Mouse (Mus musculus) olfactory bulb, adult 2 months (tissue): ENCODE results near the gene Cryzl2. TPM values are rescaled to one million over a fixed set of nuclear protein-coding genes. Genes with fewer than 3 reads are reported as not detected.

Source experiments
- H3K27ac ChIP-seq: fragments of 200-500 bp; 2 replicates; pipeline ENCODE4 v1.5.1; 2012; ENCODE audit warnings: low read depth, low read length; ENCODE audit not compliant: insufficient read depth
- H3K4me1 ChIP-seq: fragments of 200-500 bp; 2 replicates; pipeline ENCODE4 v1.6.1; 2012; ENCODE audit warnings: low read length; ENCODE audit not compliant: control insufficient read depth, insufficient read depth
- H3K4me3 ChIP-seq: fragments of 200-500 bp; 2 replicates; pipeline ENCODE4 v1.5.1; 2012; ENCODE audit warnings: mild to moderate bottlenecking, low read depth, low read length, moderate library complexity; ENCODE audit not compliant: insufficient read depth
- CTCF ChIP-seq: fragments of 200-500 bp; IDR thresholded peaks from 2 replicates; pipeline ENCODE4 v1.5.1; 2012; ENCODE audit warnings: low read depth, mild to moderate bottlenecking, low read length, moderate library complexity; ENCODE audit not compliant: insufficient read depth
- POLR2A ChIP-seq: fragments of 200-500 bp; IDR thresholded peaks from 2 replicates; pipeline ENCODE4 v1.6.1; 2012; ENCODE audit warnings: mild to moderate bottlenecking, low read depth, low read length, moderate library complexity; ENCODE audit not compliant: insufficient read depth
- whole genome bisulfite sequencing: fragments of 180-500 bp; shearing (Covaris S2); methylation state at CpG from one replicate; pipeline ENCODE4 v1.1.7; 2018; 5-methylcytosine and 5-hydroxymethylcytosine counted together
- polyA plus RNA-seq: library from polyadenylated mRNA; stranded (reverse); fragments of >200 nt; gene quantifications from 2 replicates; pipeline ENCODE4 v1.2.4, GENCODE M21; 2012; ENCODE audit warnings: low replicate concordance; ENCODE audit not compliant: missing spikeins, insufficient read depth, insufficient read length

Cryzl2 gene
- polyA plus RNA-seq, 1 experiment: not detected

DNA sequence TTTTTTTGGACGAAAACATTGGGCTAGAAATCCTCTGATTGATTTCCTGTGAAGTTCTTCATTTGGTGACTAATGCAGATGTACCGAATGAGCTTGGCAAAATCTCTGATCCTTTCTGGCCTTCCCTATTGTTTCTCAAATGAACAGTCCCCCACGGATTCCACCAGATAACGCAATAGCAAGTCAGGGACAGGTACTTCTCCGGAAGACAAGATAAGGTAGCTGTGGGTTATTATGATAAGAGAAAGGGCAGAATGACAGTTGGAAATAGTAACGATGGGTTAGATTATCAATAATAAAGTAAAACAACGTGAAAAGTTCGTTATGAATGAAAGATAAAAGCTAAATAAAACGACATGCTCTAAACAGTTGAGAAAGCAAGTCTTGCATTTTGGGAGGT is 55.2 kb downstream of the Cryzl2 start:
- TF ChIP-seq POLR2A: no peak
- TF ChIP-seq CTCF: no peak
- H3K4me1 ChIP-seq: peaks cover 2% of the 10 kb centered on the region; the same call in 1 of the 2 replicates
- H3K27ac ChIP-seq: no peak overlapping the region
- no peak overlapping the region for H3K4me3 ChIP-seq
- 78% methylated on average over 9 of the region's 9 CpGs for WGBS

DNA sequence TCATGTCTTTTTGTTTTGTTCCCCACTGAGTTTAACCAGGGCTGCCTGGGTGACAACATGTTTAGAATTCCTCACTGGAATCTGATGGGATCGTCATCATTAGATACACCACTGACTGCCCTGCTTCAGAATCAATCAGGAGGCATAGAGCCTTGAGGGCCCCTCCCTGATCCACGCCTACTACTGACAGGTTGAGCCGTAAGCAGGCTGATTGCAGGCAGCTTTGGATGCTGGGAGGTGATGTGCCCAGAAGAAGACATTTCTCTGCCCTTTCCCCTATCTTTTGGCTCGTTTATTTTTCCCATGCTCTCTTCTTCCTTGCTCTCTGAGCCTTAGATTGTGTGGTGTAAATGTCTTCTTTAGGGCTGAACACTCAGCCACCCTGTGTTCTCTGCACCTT is 55.9 kb downstream of the Cryzl2 start:
- Histone ChIP-seq H3K27ac (no peak overlapping the region), H3K4me3 (no peak overlapping the region), H3K4me1 (peaks cover 2% of the 10 kb centered on the region; the same call in 1 of the 2 replicates)
- TF ChIP-seq POLR2A (no peak), CTCF (no peak)
- 76% methylated on average over 4 of the region's 4 CpGs for WGBS

DNA sequence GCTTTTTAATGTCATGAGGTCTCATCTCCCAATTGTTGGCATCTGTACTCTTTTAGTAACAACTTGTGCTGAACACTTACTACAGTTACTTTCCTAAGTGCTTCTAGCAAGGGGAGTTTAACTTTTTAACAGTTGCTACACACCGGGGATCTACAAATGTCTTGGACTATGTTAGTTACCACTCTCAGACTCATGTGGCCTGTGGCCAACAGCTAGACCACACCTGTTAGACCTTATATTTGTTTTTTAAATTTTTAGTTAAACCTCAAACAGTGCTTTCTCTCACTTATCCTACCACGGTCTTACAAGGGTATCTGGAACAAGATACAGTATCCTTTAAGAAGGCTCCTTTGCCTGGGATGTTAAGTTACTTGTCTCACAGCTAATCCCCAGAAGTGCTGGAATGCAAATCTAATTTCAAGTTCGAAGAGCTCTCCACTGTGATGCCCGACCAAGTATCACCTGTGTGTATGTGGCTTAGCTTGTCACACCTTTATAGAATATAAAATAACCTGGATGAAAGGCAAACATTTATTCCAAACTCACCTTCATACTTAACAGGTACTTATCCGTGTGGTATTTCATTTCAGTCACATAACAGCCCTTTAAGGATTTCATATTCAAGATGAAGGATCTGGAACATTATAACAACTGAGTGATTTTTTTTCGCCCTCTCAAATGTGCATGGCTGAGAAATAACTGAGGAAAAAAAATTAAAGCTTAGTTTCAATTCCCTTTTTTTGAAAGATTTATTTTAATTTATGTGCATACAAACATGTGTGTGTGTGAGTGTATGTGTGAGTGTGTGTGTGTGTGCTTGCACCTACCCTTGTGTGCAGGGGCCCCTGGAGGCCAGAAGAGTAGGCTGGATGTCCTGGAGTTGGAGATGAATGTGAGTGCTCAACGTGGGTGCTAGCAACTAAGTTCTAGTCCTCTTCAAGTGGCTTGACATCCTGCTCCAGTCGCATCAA is 58.7 kb downstream of the Cryzl2 start:
- Histone ChIP-seq H3K27ac (no peak overlapping the region), H3K4me3 (no peak overlapping the region), H3K4me1 (peaks cover 2% of the 10 kb centered on the region; the same call in 1 of the 2 replicates)
- no peak for TF ChIP-seq POLR2A
- TF ChIP-seq CTCF: no peak
- WGBS: 89% methylated on average over 8 of the region's 8 CpGs

GRCm38 (mm10) chr1:157518111-157518523 is 59.7 kb downstream of the Cryzl2 start:
- Histone ChIP-seq H3K27ac (no peak overlapping the region), H3K4me3 (no peak overlapping the region), H3K4me1 (peaks cover 2% of the 10 kb centered on the region; the same call in 1 of the 2 replicates)
- TF ChIP-seq POLR2A (no peak), CTCF (no peak)
- WGBS: 21% methylated on average over 4 of the region's 4 CpGs

DNA sequence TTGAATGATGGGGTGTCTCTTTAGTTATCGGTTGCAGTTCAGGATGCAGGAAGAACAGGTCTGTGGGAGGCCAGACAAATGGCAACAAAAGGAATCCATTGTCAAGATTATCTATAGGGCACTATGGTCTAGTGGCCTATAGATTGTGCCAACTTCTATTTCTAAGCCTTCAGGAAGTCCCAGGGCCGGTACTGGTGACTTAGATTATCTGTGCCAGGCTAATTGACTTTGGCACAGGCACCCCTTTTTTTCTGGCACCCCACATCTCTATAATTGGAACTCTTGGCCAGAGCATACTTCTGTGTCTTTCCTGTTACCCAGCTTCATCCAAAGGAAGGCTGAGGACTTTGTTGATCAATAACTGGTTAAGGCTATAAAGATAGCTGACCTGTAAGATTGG is 61.0 kb downstream of the Cryzl2 start:
- 63% methylated on average over 2 of the region's 2 CpGs for WGBS
- Histone ChIP-seq H3K4me3 (no peak overlapping the region), H3K27ac (no peak overlapping the region), H3K4me1 (peaks cover 2% of the 10 kb centered on the region; the same call in 1 of the 2 replicates)
- TF ChIP-seq CTCF: no peak
- no peak for TF ChIP-seq POLR2A

GRCm38 (mm10) chr1:157522322-157522721 is 63.9 kb downstream of the Cryzl2 start:
- peaks cover 2% of the 10 kb centered on the region; the same call in 1 of the 2 replicates for H3K4me1 ChIP-seq
- over 99% methylated on average over 5 of the region's 5 CpGs for WGBS

DNA sequence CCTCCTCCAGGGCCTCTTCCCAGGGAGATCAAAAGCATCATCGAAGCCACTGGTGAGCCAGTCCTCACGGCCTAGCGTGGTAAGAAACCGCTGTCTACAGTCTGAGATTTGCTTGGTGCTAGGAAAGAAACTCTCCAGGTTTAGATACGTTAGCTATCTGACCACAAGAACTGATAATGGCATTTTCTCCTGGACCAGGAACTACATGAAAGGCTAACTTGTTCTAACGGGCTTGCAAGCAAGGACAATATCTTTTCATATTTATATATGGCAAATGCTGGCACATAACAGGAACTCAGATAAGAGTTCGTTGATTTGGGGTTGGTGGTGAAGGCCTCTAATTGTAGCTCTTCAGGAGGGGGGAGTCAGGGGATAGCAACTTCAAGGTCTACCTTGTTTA is 66.4 kb downstream of the Cryzl2 start:
- TF ChIP-seq POLR2A (no peak), CTCF (no peak)
- WGBS: 96% methylated on average over 7 of the region's 7 CpGs

More at GRCm38 (mm10) chr1:157522322-157522721, 63.9 kb downstream of the Cryzl2 start:
- TF ChIP-seq POLR2A (no peak), CTCF (no peak)
- H3K4me3 ChIP-seq: no peak overlapping the region
- no peak overlapping the region for H3K27ac ChIP-seq

GRCm38 (mm10) chr1:157525692-157526354 is 67.4 kb downstream of the Cryzl2 start:
- Histone ChIP-seq H3K4me1 (no peaks in the 10 kb centered on the region), H3K27ac (no peak overlapping the region), H3K4me3 (no peak overlapping the region)
- 85% methylated on average over 16 of the region's 16 CpGs for WGBS
- TF ChIP-seq CTCF: no peak
- no peak for TF ChIP-seq POLR2A

More for the DNA sequence above, 66.4 kb downstream of the Cryzl2 start:
- Histone ChIP-seq H3K4me1 (no peaks in the 10 kb centered on the region), H3K27ac (no peak overlapping the region), H3K4me3 (no peak overlapping the region)

DNA sequence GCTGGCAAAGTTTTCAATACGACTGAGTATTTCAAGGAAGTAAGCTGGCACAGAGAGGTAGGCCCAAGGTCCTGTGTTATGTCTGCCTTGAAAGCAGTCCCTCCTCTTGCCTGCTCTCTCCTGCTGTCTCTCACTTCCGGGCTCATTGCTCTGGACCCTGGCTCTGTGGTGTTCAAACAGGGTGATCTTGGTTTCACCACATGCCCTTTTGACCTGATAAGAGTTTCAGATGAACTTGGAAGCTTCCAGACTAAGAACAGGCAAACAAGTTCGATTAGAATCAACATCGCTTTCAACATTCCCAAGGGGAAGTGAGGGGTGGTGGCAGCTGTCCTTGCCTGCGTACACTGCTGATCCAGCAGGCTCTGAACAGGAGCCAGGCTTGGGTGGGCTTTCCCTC is 68.2 kb downstream of the Cryzl2 start:
- H3K4me3 ChIP-seq: no peak overlapping the region
- 58% methylated on average over 5 of the region's 5 CpGs for WGBS
- no peaks in the 10 kb centered on the region for H3K4me1 ChIP-seq
- TF ChIP-seq POLR2A: no peak
- TF ChIP-seq CTCF: no peak
- H3K27ac ChIP-seq: no peak overlapping the region
